Mouse (Mus musculus): ENCODE data around the gene BC034090.

DNA sequence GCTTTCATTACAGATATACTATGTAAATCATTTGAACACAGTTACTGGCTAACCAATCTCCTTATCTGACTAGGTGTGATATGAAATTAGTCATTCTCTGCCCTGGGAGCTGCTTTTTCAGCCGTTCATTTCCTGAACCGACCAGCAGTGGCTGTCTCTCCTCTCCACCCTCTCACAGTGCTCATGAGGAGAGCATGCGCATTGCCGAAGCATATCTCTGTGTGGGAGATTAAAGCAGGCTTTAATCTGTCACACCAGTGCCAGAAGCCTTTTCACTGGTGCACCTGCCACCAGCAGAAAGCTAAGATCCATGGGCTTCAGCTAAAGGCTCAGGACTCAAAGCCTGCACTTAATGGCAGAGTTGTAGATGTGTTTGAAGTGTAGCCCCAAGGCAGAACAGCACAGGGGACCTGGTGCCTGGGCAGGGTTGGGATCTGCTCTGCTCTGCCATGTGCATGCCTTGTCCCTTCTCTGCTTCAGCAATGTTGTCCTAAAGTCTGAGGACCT, 42.8 kb downstream of the BC034090 start:
- TF ChIP-seq CTCF (IDR thresholded peaks at IDR 0.05; ENCODE audit: low read depth, low read length) = no peak
- no peak for TF ChIP-seq POLR2A (IDR thresholded peaks at IDR 0.05; ENCODE audit: borderline replicate concordance, low read depth, low read length)

All from bone marrow macrophage, adult 2 months (primary cell).